Mouse (Mus musculus) embryonic facial prominence, embryonic 11.5 days (tissue): ENCODE measurements at regions not wholly inside any gene's neighbourhood (a gene's known extent, or its start where the extent isn't known, plus 50 kb on each side); places are given as distances from the start of the nearest gene placed in this dataset.

Source experiments
- ATAC-seq: fragments of 200-750 bp; cut with Nextera tagmentation; replicated peaks from 2 replicates; pipeline ENCODE4 v1.8.0; 2017; ENCODE audit warnings: low read depth; ENCODE audit not compliant: insufficient number of reproducible peaks, low FRiP score, low TSS enrichment
- DNase-seq: peaks from one replicate; pipeline ENCODE4 v3.0.0-alpha.2; 2015; ENCODE audit warnings: low spot score
- H3K27ac ChIP-seq: fragments of 300-500 bp; sonication (generic); replicated peaks from 2 replicates; pipeline ENCODE4 v1.5.1; 2014; ENCODE audit warnings: mild to moderate bottlenecking, low read depth, low read length, control low read depth
- H3K27me3 ChIP-seq: fragments of 300-500 bp; sonication (generic); 2 replicates; pipeline ENCODE4 v1.6.1; 2014; ENCODE audit warnings: mild to moderate bottlenecking, low read length, moderate library complexity, mixed read lengths; ENCODE audit not compliant: control insufficient read depth, insufficient read depth
- H3K36me3 ChIP-seq: fragments of 300-500 bp; sonication (generic); replicated peaks from 2 replicates; pipeline ENCODE4 v1.6.1; 2014; ENCODE audit warnings: low read depth, mild to moderate bottlenecking, low read length, moderate library complexity, mixed read lengths; ENCODE audit not compliant: control insufficient read depth, insufficient read depth
- H3K4me1 ChIP-seq: fragments of 300-500 bp; sonication (generic); 2 replicates; pipeline ENCODE4 v1.6.1; 2014; ENCODE audit warnings: low read length, mixed read lengths; ENCODE audit not compliant: control insufficient read depth, insufficient read depth
- H3K4me2 ChIP-seq: fragments of 300-500 bp; sonication (generic); 2 replicates; pipeline ENCODE4 v1.6.1; 2014; ENCODE audit warnings: low read depth, mild to moderate bottlenecking, control low read depth, low read length, moderate library complexity
- H3K4me3 ChIP-seq: fragments of 300-500 bp; sonication (generic); 2 replicates; pipeline ENCODE4 v1.5.1; 2014; ENCODE audit warnings: low read depth, low read length, control low read depth
- H3K9ac ChIP-seq: fragments of 300-500 bp; sonication (generic); replicated peaks from 2 replicates; pipeline ENCODE4 v1.6.1; 2014; ENCODE audit warnings: mild to moderate bottlenecking, control low read depth, low read length
- H3K9me3 ChIP-seq: fragments of 300-500 bp; sonication (generic); replicated peaks from 2 replicates; pipeline ENCODE4 v1.6.1; 2016; ENCODE audit warnings: mild to moderate bottlenecking, low read length, inconsistent platforms, mixed read lengths; ENCODE audit not compliant: control insufficient read depth
- WGBS: fragments of 180-500 bp; shearing (Covaris S2); extraction: QIAGEN DNeasy Blood & Tissue Kit; methylation state at CpG from one replicate; pipeline ENCODE4 v1.1.7; 2014; 5-methylcytosine and 5-hydroxymethylcytosine counted together

DNA sequence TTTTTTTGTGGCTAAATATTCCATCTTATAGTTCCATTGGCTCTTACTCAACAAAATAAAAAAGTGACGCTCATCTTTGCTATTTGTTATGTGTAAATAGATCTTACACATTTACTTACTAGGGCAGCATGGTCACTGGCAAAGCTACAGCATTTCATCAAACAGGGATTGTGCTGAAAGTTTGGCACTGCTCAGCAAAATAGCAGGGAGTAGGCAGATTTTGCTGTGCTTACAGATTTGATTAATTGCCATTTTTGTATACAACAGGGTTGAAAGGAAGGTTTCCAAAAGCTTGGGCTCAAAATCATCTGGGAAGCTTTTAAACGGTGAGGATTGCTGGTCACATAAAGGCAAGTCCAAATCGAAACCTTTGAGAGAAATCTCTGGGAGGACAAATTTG lies 52.3 kb upstream of the B430305J03Rik start:
- Histone ChIP-seq H3K27ac (no peak overlapping the region), H3K36me3 (no peaks in the 10 kb centered on the region), H3K4me2 (no peak overlapping the region), H3K4me1 (no peaks in the 10 kb centered on the region), H3K9me3 (no peaks in the 10 kb centered on the region), H3K9ac (no peak overlapping the region), H3K27me3 (no peaks in the 10 kb centered on the region), H3K4me3 (no peak overlapping the region)
- DNase-seq (no peak), ATAC-seq (no peak)
- 91% methylated on average over 3 of the region's 3 CpGs for WGBS
